ENCODE assay signal across 8 mouse cellular contexts in genomic region chr2:13299031-13299430, GRCm38 (mm10). TPM values are rescaled to one million over a fixed set of nuclear protein-coding genes. Genes with fewer than 3 reads are reported as not detected.
DNase-seq lines count a peak whose midpoint lies in the region; ATAC-seq and TF ChIP-seq lines count a peak whose summit lies in the region.

No protein-coding gene starts in this region.

- TF ChIP-seq CTCF in forebrain, postnatal 0 days (IDR thresholded peaks at IDR 0.05; ENCODE audit: low read depth): peak; percentile 67

- WGBS in neural tube, embryonic 11.5 days: 44% methylated on average over 3 of the region's 3 CpGs
- 19% methylated on average over 3 of the region's 3 CpGs for WGBS in forebrain, postnatal 0 days
- WGBS in midbrain, embryonic 12.5 days: 31% methylated on average over 3 of the region's 3 CpGs

- peak; percentile 25 for DNase-seq in adrenal gland, postnatal 10 days
- DNase-seq in adrenal gland, adult 8-10 months: no peak
- DNase-seq in neural tube, embryonic 11.5 days (ENCODE audit: low spot score): peak; percentile 39
- DNase-seq in neural tube, embryonic 10.5 days (ENCODE audit: extremely low spot score, low spot score): no peak
- peak; percentile 66 for DNase-seq in forebrain, postnatal 0 days
- DNase-seq in gastrocnemius, postnatal 25 days: no peak
- DNase-seq in cerebellum, adult 11-12 months: no peak

- H3K9me3 ChIP-seq in neural tube, embryonic 11.5 days (ENCODE audit: control insufficient read depth, low read length): no peaks in the 10 kb centered on the region
- no peaks in the 10 kb centered on the region for H3K9me3 ChIP-seq in forebrain, postnatal 0 days (ENCODE audit: low read length)
- no peaks in the 10 kb centered on the region for H3K9me3 ChIP-seq in midbrain, embryonic 12.5 days

- H3K36me3 ChIP-seq in neural tube, embryonic 11.5 days (ENCODE audit: control insufficient read depth, insufficient read depth, low read length): no peaks in the 10 kb centered on the region
- H3K36me3 ChIP-seq in forebrain, postnatal 0 days (ENCODE audit: insufficient read depth): no peaks in the 10 kb centered on the region
- H3K36me3 ChIP-seq in midbrain, embryonic 12.5 days: no peaks in the 10 kb centered on the region

- no peak overlapping the region for H3K4me3 ChIP-seq in neural tube, embryonic 11.5 days (ENCODE audit: low read depth, low read length)
- no peak overlapping the region for H3K4me3 ChIP-seq in forebrain, postnatal 0 days (ENCODE audit: low read depth, low read length)
- no peak overlapping the region for H3K4me3 ChIP-seq in midbrain, embryonic 12.5 days

- peak; percentile 79; the same call in 1 of the 2 replicates for ATAC-seq in neural tube, embryonic 11.5 days (ENCODE audit: insufficient read depth, low FRiP score, low TSS enrichment)
- peak; percentile 88 for ATAC-seq in forebrain, postnatal 0 days
- ATAC-seq in midbrain, embryonic 12.5 days (ENCODE audit: low FRiP score, low read depth): peak; percentile 91

- H3K4me1 ChIP-seq in neural tube, embryonic 11.5 days (ENCODE audit: control insufficient read depth, insufficient read depth, low read length): no peaks in the 10 kb centered on the region
- H3K4me1 ChIP-seq in forebrain, postnatal 0 days (ENCODE audit: insufficient read depth): no peaks in the 10 kb centered on the region
- H3K4me1 ChIP-seq in midbrain, embryonic 12.5 days: peaks cover 2% of the 10 kb centered on the region; the same call in 1 of the 2 replicates

- no peak overlapping the region for H3K27ac ChIP-seq in neural tube, embryonic 11.5 days (ENCODE audit: low read depth, low read length)
- no peak overlapping the region for H3K27ac ChIP-seq in forebrain, postnatal 0 days (ENCODE audit: low read depth, low read length)
- no peak overlapping the region for H3K27ac ChIP-seq in midbrain, embryonic 12.5 days (replicated peaks)

- no peak overlapping the region for H3K9ac ChIP-seq in neural tube, embryonic 11.5 days (ENCODE audit: low read length)
- no peak overlapping the region for H3K9ac ChIP-seq in forebrain, postnatal 0 days
- no peak overlapping the region for H3K9ac ChIP-seq in midbrain, embryonic 12.5 days (replicated peaks)

- H3K4me2 ChIP-seq in neural tube, embryonic 11.5 days (ENCODE audit: low read depth): no peak overlapping the region
- no peak overlapping the region for H3K4me2 ChIP-seq in forebrain, postnatal 0 days (ENCODE audit: low read depth)
- H3K4me2 ChIP-seq in midbrain, embryonic 12.5 days (replicated peaks): no peak overlapping the region

- H3K27me3 ChIP-seq in neural tube, embryonic 11.5 days (ENCODE audit: control insufficient read depth, insufficient read depth, low read length): no peaks in the 10 kb centered on the region
- no peaks in the 10 kb centered on the region for H3K27me3 ChIP-seq in forebrain, postnatal 0 days (ENCODE audit: insufficient read depth, low read length)
- H3K27me3 ChIP-seq in midbrain, embryonic 12.5 days: no peaks in the 10 kb centered on the region

RNA-seq across cellular contexts. Expression of gene Rsu1, which starts 27.8 kb away (rescaled TPM):
- 10 to 100 TPM; 69.7 to 79.9 TPM for total RNA-seq in adrenal gland, postnatal 10 days (2021)
- 10 to 100 TPM; 64.5 to 81.6 (median 74.6) TPM for total RNA-seq in adrenal gland, adult 8-10 months (2022)
- 73.1 and 75.3 TPM in 2 replicates for polyA plus RNA-seq in neural tube, embryonic 11.5 days (2014; fragmentation: Nextera tagmentation; extraction: Ambion mirVana)
- 49.7 and 58.3 TPM in 2 replicates for total RNA-seq in forebrain, postnatal 0 days (2014; rRNA removed)
- polyA plus RNA-seq in forebrain, postnatal 0 days (2015; fragmentation: Nextera tagmentation; extraction: Ambion mirVana): 68.4 and 73.8 TPM in 2 replicates
- 64.1 and 74.4 TPM in 2 replicates for polyA plus RNA-seq in midbrain, embryonic 12.5 days (2016; fragmentation: Nextera tagmentation; extraction: Ambion mirVana)
- total RNA-seq in gastrocnemius, postnatal 25 days (2021): 10 to 100 TPM; 28.2 to 37.8 TPM

Comparison
In these comparisons a context has a peak if more than half of its experiments do, and no peak if none do; other contexts are left out.
1. DNase-seq: peak in adrenal gland, postnatal 10 days (single experiment), neural tube, embryonic 11.5 days (single experiment) and forebrain, postnatal 0 days (single experiment); none in adrenal gland, adult 8-10 months (single experiment), neural tube, embryonic 10.5 days (single experiment), gastrocnemius, postnatal 25 days (single experiment) and cerebellum, adult 11-12 months (single experiment).
2. Peak in every context shown above with its lines, with median percentiles within 50 percentile points of each other: ATAC-seq.